Mouse (Mus musculus): ENCODE results near the gene Lmo7. TPM values are rescaled to one million over a fixed set of nuclear protein-coding genes. Genes with fewer than 3 reads are reported as not detected.

Lmo7 gene
- total RNA-seq, 1 experiment = 19.4 TPM

DNA sequence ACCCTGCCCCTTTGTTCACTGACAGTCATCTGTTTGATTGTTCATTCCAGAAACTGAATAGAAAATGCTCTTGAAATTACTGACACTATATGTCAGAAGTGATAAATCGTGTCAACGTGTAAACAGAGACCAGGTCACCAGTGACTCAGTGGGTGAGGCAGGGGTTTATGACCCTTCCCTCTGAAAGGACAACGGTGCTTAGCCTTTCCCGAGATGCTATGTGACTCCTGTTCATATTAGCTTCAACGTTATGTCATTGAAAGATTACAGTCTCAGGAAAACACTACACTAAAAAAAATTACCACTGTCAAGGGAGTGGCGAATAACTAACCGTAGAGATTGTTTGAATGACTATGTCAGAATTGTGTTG lies 75.6 kb downstream of the Lmo7 start:
- Histone ChIP-seq H3K4me3 (ENCODE audit: insufficient read depth in 1 of 2, low read depth in 1 of 2, low read length in 2 of 2, poor library complexity in 1 of 2, severe bottlenecking in 1 of 2) (no peak overlapping the region), H3K36me3 (ENCODE audit: control insufficient read depth, insufficient read depth, low read length, poor library complexity, severe bottlenecking) (no peaks in the 10 kb centered on the region), H3K27ac (ENCODE audit: insufficient read depth, low read depth, low read length, poor library complexity, severe bottlenecking) (no peak overlapping the region), H3K4me1 (ENCODE audit: control insufficient read depth in 2 of 2, insufficient read depth in 2 of 2, low read length in 2 of 2, poor library complexity in 1 of 2) (no peaks in the 10 kb centered on the region), H3K9ac (ENCODE audit: insufficient read depth, low read depth, low read length, poor library complexity, severe bottlenecking) (no peak overlapping the region), H3K9me3 (ENCODE audit: control insufficient read depth, insufficient read depth, low read depth, low read length) (no peaks in the 10 kb centered on the region)
- TF ChIP-seq MAFK (IDR thresholded peaks at IDR 0.05; ENCODE audit: insufficient read depth, low read depth, low read length) = no peak
- TF ChIP-seq ZC3H11A (IDR thresholded peaks at IDR 0.05; ENCODE audit: borderline replicate concordance, low read depth, low read length) = no peak
- TF ChIP-seq ZNF384 (IDR thresholded peaks at IDR 0.05; ENCODE audit: low read depth, low read length) = no peak
- no peak for TF ChIP-seq HCFC1 (IDR thresholded peaks at IDR 0.05; ENCODE audit: borderline replicate concordance, insufficient read depth, low read length)
- TF ChIP-seq CHD2 (IDR thresholded peaks at IDR 0.05; ENCODE audit: low read depth, low read length) = no peak
- DNase-seq (ENCODE audit: low read depth, low spot score) = no peak
- in situ Hi-C loops (cut with MboI; ENCODE audit: low sequenced_read_pairs in 2 of 2, unreplicated experiment in 2 of 2) = no loop called here

DNA sequence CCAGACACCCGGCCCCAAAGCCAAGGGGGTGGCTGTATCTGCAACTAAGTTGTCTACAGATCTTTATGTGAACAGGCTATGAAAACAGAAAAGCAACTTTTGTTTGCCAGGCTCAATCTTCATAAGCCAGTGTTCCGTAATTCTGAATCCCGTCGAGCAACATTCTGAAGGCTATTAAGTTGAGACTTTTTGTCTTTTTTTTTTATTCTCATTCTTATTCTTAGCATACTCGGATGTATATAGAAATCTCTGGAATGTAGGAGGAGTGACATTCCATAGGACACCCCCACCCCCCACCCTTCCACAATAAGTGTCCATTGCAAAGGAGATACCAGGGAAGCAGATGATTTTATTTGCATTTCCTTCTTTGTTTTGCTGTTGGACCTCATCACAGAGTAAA lies 76.3 kb downstream of the Lmo7 start:
- no peaks in the 10 kb centered on the region for H3K4me1 ChIP-seq (ENCODE audit: control insufficient read depth in 2 of 2, insufficient read depth in 2 of 2, low read length in 2 of 2, poor library complexity in 1 of 2)
- H3K36me3 ChIP-seq (ENCODE audit: control insufficient read depth, insufficient read depth, low read length, poor library complexity, severe bottlenecking) = no peaks in the 10 kb centered on the region
- no peak overlapping the region for H3K4me3 ChIP-seq (ENCODE audit: insufficient read depth in 1 of 2, low read depth in 1 of 2, low read length in 2 of 2, poor library complexity in 1 of 2, severe bottlenecking in 1 of 2)
- H3K9ac ChIP-seq (ENCODE audit: insufficient read depth, low read depth, low read length, poor library complexity, severe bottlenecking) = no peak overlapping the region
- DNase-seq (ENCODE audit: low read depth, low spot score) = no peak
- H3K27ac ChIP-seq (ENCODE audit: insufficient read depth, low read depth, low read length, poor library complexity, severe bottlenecking) = no peak overlapping the region
- in situ Hi-C loops (cut with MboI; ENCODE audit: low sequenced_read_pairs in 2 of 2, unreplicated experiment in 2 of 2) = no loop called here
- TF ChIP-seq MAFK (IDR thresholded peaks at IDR 0.05; ENCODE audit: insufficient read depth, low read depth, low read length) (no peak), ZC3H11A (IDR thresholded peaks at IDR 0.05; ENCODE audit: borderline replicate concordance, low read depth, low read length) (no peak), ZNF384 (IDR thresholded peaks at IDR 0.05; ENCODE audit: low read depth, low read length) (no peak), CHD2 (IDR thresholded peaks at IDR 0.05; ENCODE audit: low read depth, low read length) (no peak), HCFC1 (IDR thresholded peaks at IDR 0.05; ENCODE audit: borderline replicate concordance, insufficient read depth, low read length) (no peak)
- H3K9me3 ChIP-seq (ENCODE audit: control insufficient read depth, insufficient read depth, low read depth, low read length) = no peaks in the 10 kb centered on the region

DNA sequence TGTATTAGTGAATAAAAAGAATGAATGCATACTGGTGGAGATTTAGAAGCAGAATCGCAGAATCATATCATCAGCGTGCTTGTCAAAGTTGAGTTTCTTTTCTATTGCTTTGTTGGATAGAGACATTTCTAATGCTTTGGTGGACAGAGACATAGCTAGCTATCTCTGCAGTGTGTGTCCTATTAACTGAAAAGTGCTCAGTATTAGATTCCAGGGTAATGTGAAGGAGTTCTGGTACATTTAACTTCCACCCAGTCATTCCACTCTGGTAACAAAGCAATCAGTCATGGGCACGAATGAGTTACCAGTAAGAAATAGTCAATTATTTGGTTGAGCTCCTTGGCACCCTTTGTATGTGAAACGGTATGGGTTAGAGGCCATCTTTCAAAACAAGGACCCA lies 76.8 kb downstream of the Lmo7 start:
- H3K27ac ChIP-seq (ENCODE audit: insufficient read depth, low read depth, low read length, poor library complexity, severe bottlenecking) = no peak overlapping the region
- TF ChIP-seq HCFC1 (IDR thresholded peaks at IDR 0.05; ENCODE audit: borderline replicate concordance, insufficient read depth, low read length) = no peak
- no peak for TF ChIP-seq ZNF384 (IDR thresholded peaks at IDR 0.05; ENCODE audit: low read depth, low read length)
- TF ChIP-seq MAFK (IDR thresholded peaks at IDR 0.05; ENCODE audit: insufficient read depth, low read depth, low read length) = no peak
- TF ChIP-seq CHD2 (IDR thresholded peaks at IDR 0.05; ENCODE audit: low read depth, low read length) = no peak
- TF ChIP-seq ZC3H11A (IDR thresholded peaks at IDR 0.05; ENCODE audit: borderline replicate concordance, low read depth, low read length) = no peak
- no peak overlapping the region for H3K9ac ChIP-seq (ENCODE audit: insufficient read depth, low read depth, low read length, poor library complexity, severe bottlenecking)
- in situ Hi-C loops (cut with MboI; ENCODE audit: low sequenced_read_pairs in 2 of 2, unreplicated experiment in 2 of 2) = no loop called here
- no peaks in the 10 kb centered on the region for H3K36me3 ChIP-seq (ENCODE audit: control insufficient read depth, insufficient read depth, low read length, poor library complexity, severe bottlenecking)
- DNase-seq (ENCODE audit: low read depth, low spot score) = no peak
- H3K9me3 ChIP-seq (ENCODE audit: control insufficient read depth, insufficient read depth, low read depth, low read length) = no peaks in the 10 kb centered on the region
- H3K4me3 ChIP-seq (ENCODE audit: insufficient read depth in 1 of 2, low read depth in 1 of 2, low read length in 2 of 2, poor library complexity in 1 of 2, severe bottlenecking in 1 of 2) = no peak overlapping the region
- no peaks in the 10 kb centered on the region for H3K4me1 ChIP-seq (ENCODE audit: control insufficient read depth in 2 of 2, insufficient read depth in 2 of 2, low read length in 2 of 2, poor library complexity in 1 of 2)

DNA sequence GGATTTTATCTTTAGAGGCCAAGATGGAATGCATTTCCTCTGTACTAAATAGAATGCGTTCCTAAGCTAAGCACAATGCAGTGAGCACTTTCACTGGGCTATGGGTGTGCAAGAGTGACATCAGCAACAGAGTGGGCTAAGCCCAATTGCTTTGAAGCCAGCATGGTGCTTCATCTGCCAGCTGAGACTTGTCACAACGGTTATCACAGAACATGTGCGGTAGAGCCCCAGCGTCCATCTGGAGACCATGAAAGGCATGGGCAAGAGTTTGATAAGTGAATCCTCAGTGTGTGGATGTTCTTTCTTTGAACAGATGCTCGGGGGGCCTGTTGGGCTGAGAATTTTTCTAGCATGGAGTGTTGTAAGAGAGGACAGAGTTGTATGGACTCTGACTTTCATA lies 86.7 kb downstream of the Lmo7 start:
- Histone ChIP-seq H3K9me3 (ENCODE audit: control insufficient read depth, insufficient read depth, low read depth, low read length) (no peaks in the 10 kb centered on the region), H3K4me3 (ENCODE audit: insufficient read depth in 1 of 2, low read depth in 1 of 2, low read length in 2 of 2, poor library complexity in 1 of 2, severe bottlenecking in 1 of 2) (no peak overlapping the region), H3K9ac (ENCODE audit: insufficient read depth, low read depth, low read length, poor library complexity, severe bottlenecking) (no peak overlapping the region), H3K27ac (ENCODE audit: insufficient read depth, low read depth, low read length, poor library complexity, severe bottlenecking) (no peak overlapping the region), H3K4me1 (ENCODE audit: control insufficient read depth in 2 of 2, insufficient read depth in 2 of 2, low read length in 2 of 2, poor library complexity in 1 of 2) (peaks cover 0 to 2% of the 10 kb centered on the region in 2 experiments; a peak in 1 of 4 replicates), H3K36me3 (ENCODE audit: control insufficient read depth, insufficient read depth, low read length, poor library complexity, severe bottlenecking) (no peaks in the 10 kb centered on the region)
- DNase-seq (ENCODE audit: low read depth, low spot score) = no peak
- TF ChIP-seq CHD2 (IDR thresholded peaks at IDR 0.05; ENCODE audit: low read depth, low read length) (no peak), HCFC1 (IDR thresholded peaks at IDR 0.05; ENCODE audit: borderline replicate concordance, insufficient read depth, low read length) (no peak), ZC3H11A (IDR thresholded peaks at IDR 0.05; ENCODE audit: borderline replicate concordance, low read depth, low read length) (no peak), ZNF384 (IDR thresholded peaks at IDR 0.05; ENCODE audit: low read depth, low read length) (no peak), MAFK (IDR thresholded peaks at IDR 0.05; ENCODE audit: insufficient read depth, low read depth, low read length) (no peak)
- in situ Hi-C loops (cut with MboI; ENCODE audit: low sequenced_read_pairs in 2 of 2, unreplicated experiment in 2 of 2) = no loop called here

DNA sequence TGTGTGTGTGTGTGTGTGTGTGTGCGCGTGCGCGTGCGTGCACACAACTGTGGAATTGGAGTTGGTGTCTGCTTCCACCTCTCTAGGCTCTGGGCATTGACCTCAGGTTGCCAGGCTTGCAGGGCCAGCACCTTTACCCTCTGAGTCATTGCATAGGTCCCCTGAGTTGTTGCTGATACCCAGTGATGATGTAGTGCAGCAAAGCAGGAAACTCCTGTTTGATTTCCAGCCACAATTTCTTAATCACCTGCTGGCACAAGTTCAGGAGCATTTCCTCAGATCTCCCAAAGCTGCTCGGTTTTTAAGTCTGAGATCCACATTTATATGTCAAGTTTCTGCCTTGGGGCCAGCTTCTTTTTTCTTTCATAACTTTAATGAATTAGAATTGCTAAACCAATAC lies 92.6 kb downstream of the Lmo7 start:
- no peak for DNase-seq (ENCODE audit: low read depth, low spot score)
- Histone ChIP-seq H3K9ac (ENCODE audit: insufficient read depth, low read depth, low read length, poor library complexity, severe bottlenecking) (no peak overlapping the region), H3K36me3 (ENCODE audit: control insufficient read depth, insufficient read depth, low read length, poor library complexity, severe bottlenecking) (no peaks in the 10 kb centered on the region), H3K27ac (ENCODE audit: insufficient read depth, low read depth, low read length, poor library complexity, severe bottlenecking) (no peak overlapping the region), H3K4me3 (ENCODE audit: insufficient read depth in 1 of 2, low read depth in 1 of 2, low read length in 2 of 2, poor library complexity in 1 of 2, severe bottlenecking in 1 of 2) (no peak overlapping the region), H3K4me1 (ENCODE audit: control insufficient read depth in 2 of 2, insufficient read depth in 2 of 2, low read length in 2 of 2, poor library complexity in 1 of 2) (peaks cover 0 to 2% of the 10 kb centered on the region in 2 experiments; a peak in 1 of 4 replicates), H3K9me3 (ENCODE audit: control insufficient read depth, insufficient read depth, low read depth, low read length) (no peaks in the 10 kb centered on the region)
- in situ Hi-C loops (cut with MboI; ENCODE audit: low sequenced_read_pairs in 2 of 2, unreplicated experiment in 2 of 2) = no loop called here
- TF ChIP-seq ZNF384 (IDR thresholded peaks at IDR 0.05; ENCODE audit: low read depth, low read length) (no peak), CHD2 (IDR thresholded peaks at IDR 0.05; ENCODE audit: low read depth, low read length) (no peak), HCFC1 (IDR thresholded peaks at IDR 0.05; ENCODE audit: borderline replicate concordance, insufficient read depth, low read length) (no peak), ZC3H11A (IDR thresholded peaks at IDR 0.05; ENCODE audit: borderline replicate concordance, low read depth, low read length) (no peak), MAFK (IDR thresholded peaks at IDR 0.05; ENCODE audit: insufficient read depth, low read depth, low read length) (no peak)
